8 mouse cellular contexts compared by ENCODE assay signal in the genomic region with DNA sequence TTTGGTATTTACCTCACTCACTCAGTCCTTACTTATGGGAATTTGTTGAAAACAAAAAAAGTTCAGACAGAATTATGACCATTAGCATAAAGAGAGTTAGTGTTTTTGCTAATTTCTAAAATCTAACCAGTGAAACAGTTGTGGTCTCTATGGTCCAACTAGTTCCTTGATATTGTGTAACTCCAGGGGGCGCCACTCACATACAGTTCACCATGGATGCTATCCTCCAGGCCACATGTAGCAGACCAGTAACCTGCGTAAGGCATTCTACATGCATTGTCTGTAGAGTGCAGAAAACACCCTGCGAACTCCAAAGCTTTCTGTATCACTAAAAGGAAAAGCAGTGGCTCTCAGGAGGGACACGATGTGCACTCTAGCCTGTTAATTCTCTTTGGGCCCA.
DNase-seq lines count a peak whose midpoint lies in the region; ATAC-seq and TF ChIP-seq lines count a peak whose summit lies in the region.
"Had no signal": no experiment of that assay in that cellular context is flagged by ENCODE, and none has a peak within 500 bp of the region (broad histone marks: within the 10 kb centered on the region; RNA-seq: fewer than 3 reads in every experiment).

No protein-coding gene starts in this region.

- peak; percentile 84 for ATAC-seq in lung, embryonic 14.5 days (ENCODE audit: insufficient read depth)

- H3K9me3 ChIP-seq in E14TG2a.4 (ENCODE audit: low read length): no peaks in the 10 kb centered on the region
- H3K9me3 ChIP-seq in MEL (replicated peaks; ENCODE audit: insufficient read depth, low read length): no peaks in the 10 kb centered on the region
- no peaks in the 10 kb centered on the region for H3K9me3 ChIP-seq in lung, embryonic 14.5 days (ENCODE audit: low read depth, low read length)

- H3K4me2 ChIP-seq in lung, embryonic 14.5 days: no peak overlapping the region

- no peaks in the 10 kb centered on the region for H3K36me3 ChIP-seq in E14TG2a.4 (ENCODE audit: insufficient read depth, low read length)
- H3K36me3 ChIP-seq in MEL (ENCODE audit: control insufficient read depth in 1 of 2, insufficient read depth in 2 of 2, low read length in 2 of 2): no peaks in the 10 kb centered on the region
- H3K36me3 ChIP-seq in lung, embryonic 14.5 days (ENCODE audit: insufficient read depth): no peaks in the 10 kb centered on the region
- no peaks in the 10 kb centered on the region for H3K36me3 ChIP-seq in small intestine, adult 2 months (ENCODE audit: control insufficient read depth, insufficient read depth, low read length)

- no peak overlapping the region for H3K27ac ChIP-seq in MEL (ENCODE audit: control insufficient read depth, low read depth, low read length)
- H3K27ac ChIP-seq in lung, embryonic 14.5 days (ENCODE audit: low read depth): no peak overlapping the region
- H3K27ac ChIP-seq in small intestine, adult 2 months (ENCODE audit: insufficient read depth, low read depth, low read length): no peak overlapping the region

- TF ChIP-seq CTCF in E14TG2a.4 (conservative IDR thresholded peaks at IDR 0.05; ENCODE audit: low read length) (peak; percentile 50), MEL (IDR thresholded peaks at IDR 0.05 in 2 of 3, conservative IDR thresholded peaks at IDR 0.05 in 1 of 3; ENCODE audit: control insufficient read depth in 1 of 3, insufficient read depth in 1 of 3, low read depth in 2 of 3, low read length in 3 of 3, poor library complexity in 1 of 3, severe bottlenecking in 1 of 3) (peak in 1 of 3 experiments; percentile 19; a peak in 1 of 6 replicates)
- TF ChIP-seq CTCF in lung, embryonic 14.5 days (IDR thresholded peaks at IDR 0.05; ENCODE audit: low read depth): peak; percentile 79
- peak; percentile 37; the same call in 1 of the 2 replicates for TF ChIP-seq CTCF in small intestine, adult 2 months (IDR thresholded peaks at IDR 0.05; ENCODE audit: extremely low read depth, insufficient read length, insufficient replicate concordance, low read depth, low read length)

- H3K27me3 ChIP-seq in E14TG2a.4 (ENCODE audit: insufficient read depth, low read length) (no peaks in the 10 kb centered on the region; the same call in 1 of the 2 replicates), MEL (ENCODE audit: control insufficient read depth in 1 of 2, insufficient read depth in 2 of 2, low read length in 2 of 2) (no peaks in the 10 kb centered on the region)
- H3K27me3 ChIP-seq in lung, embryonic 14.5 days (ENCODE audit: insufficient read depth, low read length): no peaks in the 10 kb centered on the region
- H3K27me3 ChIP-seq in small intestine, adult 2 months (ENCODE audit: control insufficient read depth, insufficient read depth, low read length): no peaks in the 10 kb centered on the region
- H3K27me3 ChIP-seq: megakaryocyte, embryonic 14.5 days had no signal

- H3K4me1 ChIP-seq in E14TG2a.4 (replicated peaks; ENCODE audit: low read depth, low read length): no peaks in the 10 kb centered on the region
- H3K4me1 ChIP-seq in MEL (ENCODE audit: control insufficient read depth in 1 of 2, insufficient read depth in 2 of 2, low read length in 2 of 2): no peaks in the 10 kb centered on the region
- H3K4me1 ChIP-seq in lung, embryonic 14.5 days (ENCODE audit: insufficient read depth): 0 out of 2 replicates have a peak, but pooled peaks cover 4% of the 10 kb centered on the region
- H3K4me1 ChIP-seq in small intestine, adult 2 months (ENCODE audit: control insufficient read depth, insufficient read depth, insufficient read length, low read length): no peaks in the 10 kb centered on the region
- H3K4me1 ChIP-seq: megakaryocyte, embryonic 14.5 days had no signal

- no peaks in the 10 kb centered on the region for H3K79me2 ChIP-seq in MEL (ENCODE audit: control insufficient read depth, insufficient read depth, low read length, poor library complexity)

- TF ChIP-seq RAD21 in MEL (IDR thresholded peaks at IDR 0.05; ENCODE audit: low read depth, low read length): no peak

- no peak overlapping the region for H3K9ac ChIP-seq in MEL (ENCODE audit: control insufficient read depth, low read depth, low read length, poor library complexity, severe bottlenecking)
- H3K9ac ChIP-seq in lung, embryonic 14.5 days: no peak overlapping the region

- TF ChIP-seq EP300 in MEL (IDR thresholded peaks at IDR 0.05; ENCODE audit: low read depth in 1 of 2, low read length in 2 of 2): no peak

- H3K4me3 ChIP-seq in E14TG2a.4 (replicated peaks; ENCODE audit: low read length): no peak overlapping the region
- H3K4me3 ChIP-seq in MEL (ENCODE audit: control insufficient read depth in 1 of 2, insufficient read depth in 1 of 2, low read depth in 2 of 2, low read length in 2 of 2): no peak overlapping the region
- H3K4me3 ChIP-seq in lung, embryonic 14.5 days (ENCODE audit: low read depth, low read length): no peak overlapping the region
- no peak overlapping the region for H3K4me3 ChIP-seq in small intestine, adult 2 months (ENCODE audit: low read depth, low read length)
- H3K4me3 ChIP-seq: megakaryocyte, embryonic 14.5 days had no signal

- peak; percentile 3 for DNase-seq in MEL (ENCODE audit: low read depth, low spot score)
- DNase-seq in cerebellum, adult 8-10 months: peak; percentile 60
- DNase-seq in frontal cortex, postnatal 36 days (ENCODE audit: low spot score in 2 of 2): peak; percentile 28 to 35
- DNase-seq in kidney, postnatal 10 days: peak; percentile 81
- peak; percentile 82 for DNase-seq in lung, embryonic 14.5 days

- no peak for TF ChIP-seq POLR2A in MEL (IDR thresholded peaks at IDR 0.05; ENCODE audit: control insufficient read depth in 1 of 2, insufficient read depth in 1 of 2, low read depth in 1 of 2, low read length in 2 of 2, poor library complexity in 1 of 2)
- TF ChIP-seq POLR2A in small intestine, adult 2 months (IDR thresholded peaks at IDR 0.05; ENCODE audit: low read depth, low read length): no peak

- WGBS in lung, embryonic 14.5 days: 34% methylated on average over 4 of the region's 4 CpGs
- 37% methylated on average over 4 of the region's 4 CpGs for WGBS in small intestine, adult 2 months

TF ChIP-seq in MEL, 35 proteins besides CTCF, POLR2A, EP300 and RAD21:
- TF ChIP-seq GATA1 (IDR thresholded peaks at IDR 0.05; ENCODE audit: low read depth, low read length) (no peak), MAZ (IDR thresholded peaks at IDR 0.05; ENCODE audit: low read depth, low read length) (no peak), USF2 (IDR thresholded peaks at IDR 0.05; ENCODE audit: borderline replicate concordance in 1 of 2, insufficient read depth in 1 of 2, low read depth in 1 of 2, low read length in 2 of 2) (no peak), UBTF (IDR thresholded peaks at IDR 0.05; ENCODE audit: borderline replicate concordance, insufficient read depth, low read depth, low read length) (no peak), MAX (IDR thresholded peaks at IDR 0.05; ENCODE audit: low read length) (no peak), MAFK (IDR thresholded peaks at IDR 0.05; ENCODE audit: borderline replicate concordance, low read depth, low read length) (no peak), MYB (IDR thresholded peaks at IDR 0.05; ENCODE audit: low read depth, low read length) (no peak), SMC3 (IDR thresholded peaks at IDR 0.05; ENCODE audit: low read depth, low read length) (no peak), E2F4 (IDR thresholded peaks at IDR 0.05; ENCODE audit: borderline replicate concordance, low read depth, low read length) (no peak), MEF2A (IDR thresholded peaks at IDR 0.05; ENCODE audit: extremely low read depth, insufficient replicate concordance, low read depth, low read length, poor library complexity, severe bottlenecking) (no peak), POLR2AphosphoS2 (IDR thresholded peaks at IDR 0.05; ENCODE audit: low read length) (no peak)

Comparison
In these comparisons a context has a peak if more than half of its experiments do, and no peak if none do; other contexts are left out.
1. DNase-seq: peak in every context shown above with its lines; median percentile 82 in lung, embryonic 14.5 days; 81 in kidney, postnatal 10 days; 60 in cerebellum, adult 8-10 months; 32 in frontal cortex, postnatal 36 days; 3 in MEL.